Mouse (Mus musculus) midbrain, postnatal 0 days (tissue): ENCODE measurements at regions not wholly inside any gene's neighbourhood (a gene's known extent, or its start where the extent isn't known, plus 50 kb on each side); places are given as distances from the start of the nearest gene placed in this dataset.
A peak's percentile ranks its signal among the peaks of the same experiment; 100 is the strongest.

Source experiments
- ATAC-seq: fragments of 200-750 bp; cut with Nextera tagmentation; 2 replicates; pipeline ENCODE4 v1.8.0; 2017; ENCODE audit warnings: moderate number of reproducible peaks, mild to moderate bottlenecking, moderate TSS enrichment, moderate library complexity; ENCODE audit not compliant: low FRiP score
- DNase-seq: peaks from one replicate; pipeline ENCODE4 v3.0.0-alpha.2; 2015; ENCODE audit warnings: low spot score
- H3K27ac ChIP-seq: fragments of 300-500 bp; sonication (generic); 2 replicates; pipeline ENCODE4 v1.5.1; 2014; ENCODE audit warnings: low read depth, mild to moderate bottlenecking, low read length, mixed read lengths
- H3K27me3 ChIP-seq: fragments of 300-500 bp; sonication (generic); 2 replicates; pipeline ENCODE4 v1.6.1; 2014; ENCODE audit warnings: low read length, control low read depth, mixed read lengths; ENCODE audit not compliant: insufficient read depth
- H3K36me3 ChIP-seq: fragments of 300-500 bp; sonication (generic); 2 replicates; pipeline ENCODE4 v1.6.1; 2014; ENCODE audit warnings: low read length, control low read depth, mixed read lengths; ENCODE audit not compliant: insufficient read depth
- H3K4me1 ChIP-seq: fragments of 300-500 bp; sonication (generic); 2 replicates; pipeline ENCODE4 v1.6.1; 2014; ENCODE audit warnings: mild to moderate bottlenecking, control low read depth, antibody characterized with exemption, low read length, mixed read lengths; ENCODE audit not compliant: insufficient read depth
- H3K4me2 ChIP-seq: fragments of 300-500 bp; sonication (generic); 2 replicates; pipeline ENCODE4 v1.6.1; 2014; ENCODE audit warnings: low read depth, mild to moderate bottlenecking, low read length, mixed read lengths; ENCODE audit not compliant: poor library complexity, severe bottlenecking
- H3K4me3 ChIP-seq: fragments of 300-500 bp; sonication (generic); 2 replicates; pipeline ENCODE4 v1.5.1; 2014; ENCODE audit warnings: low read depth, mild to moderate bottlenecking, low read length, moderate library complexity
- H3K9ac ChIP-seq: fragments of 300-500 bp; sonication (generic); replicated peaks from 2 replicates; pipeline ENCODE4 v1.6.1; 2014; ENCODE audit warnings: mild to moderate bottlenecking, low read length, moderate library complexity, mixed read lengths; ENCODE audit not compliant: poor library complexity, severe bottlenecking
- H3K9me3 ChIP-seq: fragments of 300-500 bp; sonication (generic); 2 replicates; pipeline ENCODE4 v1.6.1; 2016; ENCODE audit warnings: low read length, control low read depth
- CTCF ChIP-seq: IDR thresholded peaks from 2 replicates; pipeline ENCODE4 v1.5.1; 2016; ENCODE audit warnings: antibody characterized with exemption, mild to moderate bottlenecking
- WGBS: fragments of 180-500 bp; shearing (Covaris S2); extraction: QIAGEN DNeasy Blood & Tissue Kit; methylation state at CpG from one replicate; pipeline ENCODE4 v1.1.7; 2014; 5-methylcytosine and 5-hydroxymethylcytosine counted together

- peaks cover 2% of the 10 kb centered on the region; the same call in 1 of the 2 replicates for H3K9me3 ChIP-seq
- H3K4me2 ChIP-seq, result no peak overlapping the region
- no peak for TF ChIP-seq CTCF
- H3K36me3 ChIP-seq, result no peaks in the 10 kb centered on the region
- no peak for DNase-seq
- no peak overlapping the region for H3K9ac ChIP-seq
- WGBS, result 89% methylated on average over 5 of the region's 5 CpGs
- H3K4me1 ChIP-seq, result no peaks in the 10 kb centered on the region
- no peak overlapping the region for H3K4me3 ChIP-seq
- H3K27ac ChIP-seq, result no peak overlapping the region
- H3K27me3 ChIP-seq, result no peaks in the 10 kb centered on the region
- ATAC-seq, result no peak
These were observed 718.9 kb upstream of the Igfbp3 start for GRCm38 (mm10) chr11:7932638-7933037.

DNA sequence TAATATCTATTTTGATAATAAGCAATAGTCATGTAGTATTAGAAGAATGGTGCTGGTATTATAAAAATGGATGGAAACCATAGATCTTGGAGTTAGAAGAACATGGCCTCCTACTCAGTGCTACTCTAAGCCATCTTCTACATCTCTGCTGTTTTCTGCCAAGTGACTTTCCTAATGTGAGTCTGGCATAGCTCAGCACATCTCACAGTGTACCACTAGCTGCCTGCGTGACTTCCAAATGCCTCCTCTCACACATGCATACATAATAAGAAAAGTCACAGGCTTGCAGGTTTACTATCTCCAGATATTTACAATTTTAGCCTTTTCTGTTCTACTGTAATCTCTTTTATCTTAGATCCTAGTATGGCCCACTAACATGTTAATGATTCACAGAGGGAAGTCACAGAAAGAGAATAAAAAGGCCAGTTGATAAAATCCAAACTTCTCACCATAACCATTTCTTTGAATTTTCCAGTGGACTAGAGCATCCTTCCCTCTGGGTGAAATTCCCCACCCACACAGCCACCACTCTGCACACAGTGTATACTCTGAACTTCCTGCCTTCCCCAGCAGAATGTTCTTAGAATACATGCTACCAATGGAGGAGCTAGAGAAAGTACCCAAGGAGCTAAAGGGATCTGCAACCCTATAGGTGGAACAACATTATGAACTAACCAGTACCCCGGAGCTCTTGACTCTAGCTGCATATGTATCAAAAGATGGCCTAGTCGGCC, 717.5 kb upstream of the Igfbp3 start:
- peaks cover 4% of the 10 kb centered on the region; the same call in 1 of the 2 replicates for H3K9me3 ChIP-seq
- H3K27me3 ChIP-seq, result no peaks in the 10 kb centered on the region
- no peaks in the 10 kb centered on the region for H3K36me3 ChIP-seq
- H3K4me3 ChIP-seq, result no peak overlapping the region
- H3K27ac ChIP-seq, result no peak overlapping the region
- H3K4me1 ChIP-seq, result no peaks in the 10 kb centered on the region
- ATAC-seq (no peak), DNase-seq (no peak)
- TF ChIP-seq CTCF, result no peak
- WGBS, result 75% methylated on average over 2 of the region's 3 CpGs
- H3K4me2 ChIP-seq, result no peak overlapping the region
- H3K9ac ChIP-seq, result no peak overlapping the region

- H3K27ac ChIP-seq, result no peak overlapping the region
- H3K27me3 ChIP-seq, result no peaks in the 10 kb centered on the region
- no peak overlapping the region for H3K4me3 ChIP-seq
- no peaks in the 10 kb centered on the region for H3K4me1 ChIP-seq
- DNase-seq, result peak; percentile 5
- ATAC-seq, result no peak; the same call in 1 of the 2 replicates
- peaks cover 4% of the 10 kb centered on the region; the same call in 1 of the 2 replicates for H3K9me3 ChIP-seq
- TF ChIP-seq CTCF, result no peak
- H3K36me3 ChIP-seq, result no peaks in the 10 kb centered on the region
- H3K9ac ChIP-seq, result no peak overlapping the region
- no peak overlapping the region for H3K4me2 ChIP-seq
These were observed 714.0 kb upstream of the Igfbp3 start for GRCm38 (mm10) chr11:7927676-7928075.

DNA sequence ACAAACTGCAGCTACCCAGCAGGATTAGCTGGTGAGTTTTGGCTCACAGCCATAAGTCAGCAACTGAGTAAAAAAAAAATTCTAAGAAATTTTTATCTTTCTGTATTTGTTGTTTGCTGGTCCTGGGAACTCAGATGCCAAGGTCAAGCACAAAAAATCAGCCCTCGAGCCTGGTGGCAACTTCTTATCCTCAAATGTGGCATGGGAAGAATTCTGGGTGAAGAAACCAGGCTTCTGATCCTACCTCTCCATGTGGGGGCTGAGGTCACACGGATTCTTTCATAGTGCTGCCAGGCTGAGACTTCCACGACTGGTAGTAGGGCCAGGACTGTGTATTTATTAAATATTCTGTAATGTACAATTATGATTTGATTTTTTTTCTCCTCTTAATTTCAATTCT, 698.3 kb upstream of the Igfbp3 start:
- DNase-seq, result no peak
- H3K36me3 ChIP-seq, result no peaks in the 10 kb centered on the region
- H3K27me3 ChIP-seq, result no peaks in the 10 kb centered on the region
- no peak for TF ChIP-seq CTCF
- no peaks in the 10 kb centered on the region for H3K4me1 ChIP-seq
- H3K9ac ChIP-seq, result no peak overlapping the region
- no peak overlapping the region for H3K27ac ChIP-seq
- 67% methylated on average over 3 of the region's 3 CpGs for WGBS
- no peaks in the 10 kb centered on the region for H3K9me3 ChIP-seq
- no peak overlapping the region for H3K4me3 ChIP-seq
- no peak for ATAC-seq
- H3K4me2 ChIP-seq, result no peak overlapping the region

GRCm38 (mm10) chr11:7900266-7900665, 686.5 kb upstream of the Igfbp3 start:
- DNase-seq (no peak), ATAC-seq (no peak)
- no peaks in the 10 kb centered on the region for H3K36me3 ChIP-seq
- H3K4me3 ChIP-seq, result no peak overlapping the region
- no peaks in the 10 kb centered on the region for H3K27me3 ChIP-seq
- H3K9me3 ChIP-seq, result no peaks in the 10 kb centered on the region
- no peaks in the 10 kb centered on the region for H3K4me1 ChIP-seq
- no peak overlapping the region for H3K27ac ChIP-seq
- no peak overlapping the region for H3K9ac ChIP-seq
- no peak for TF ChIP-seq CTCF
- H3K4me2 ChIP-seq, result no peak overlapping the region

DNA sequence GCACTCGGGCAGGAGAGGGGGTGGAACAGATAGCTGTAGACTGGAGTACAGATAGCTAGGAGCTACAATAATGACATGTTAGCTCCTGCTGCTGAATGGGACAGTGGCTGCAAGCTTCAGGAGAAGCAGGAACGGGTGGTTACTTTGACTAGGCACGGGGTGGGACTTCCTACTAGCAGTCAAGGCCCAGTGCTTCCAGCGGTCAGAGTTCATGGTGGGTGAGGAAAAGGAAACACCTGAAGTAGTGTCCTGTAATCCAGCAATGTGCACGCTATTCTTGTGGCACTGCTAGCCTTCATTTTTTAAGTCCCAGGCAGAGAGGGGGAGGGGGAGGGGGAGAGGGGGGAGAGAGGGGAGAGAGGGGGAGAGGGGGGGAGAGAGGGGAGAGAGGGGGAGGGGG, 684.5 kb upstream of the Igfbp3 start:
- H3K4me3 ChIP-seq, result no peak overlapping the region
- no peak for DNase-seq
- no peak for TF ChIP-seq CTCF
- no peak overlapping the region for H3K4me2 ChIP-seq
- H3K36me3 ChIP-seq, result no peaks in the 10 kb centered on the region
- no peaks in the 10 kb centered on the region for H3K9me3 ChIP-seq
- no peaks in the 10 kb centered on the region for H3K27me3 ChIP-seq
- no peak for ATAC-seq
- no peak overlapping the region for H3K9ac ChIP-seq
- H3K4me1 ChIP-seq, result no peaks in the 10 kb centered on the region
- 76% methylated on average over 5 of the region's 5 CpGs for WGBS
- no peak overlapping the region for H3K27ac ChIP-seq
